Mouse (Mus musculus) heart, embryonic 14.5 days (tissue): ENCODE measurements around the gene Camsap2. TPM values are rescaled to one million over a fixed set of nuclear protein-coding genes. Genes with fewer than 3 reads are reported as not detected.

ENCODE experiments used
- ATAC-seq: fragments of 200-750 bp; cut with Nextera tagmentation; 2 replicates; pipeline ENCODE4 v1.8.0; 2017; ENCODE audit warnings: low read depth, moderate TSS enrichment; ENCODE audit not compliant: insufficient number of reproducible peaks, insufficient read depth, low FRiP score
- H3K27ac ChIP-seq, 2 experiments: fragments of 200-500 bp in 1 of 2; fragments of 300-500 bp in 1 of 2; sonication (generic) in 1 of 2; replicated peaks in 1 of 2; 2 replicates each; pipeline ENCODE4 v1.5.1; 2012 to 2014; ENCODE audit warnings: low read depth in 2 of 2, low read length in 2 of 2, control low read depth in 1 of 2, mild to moderate bottlenecking in 1 of 2, mixed read lengths in 1 of 2; ENCODE audit not compliant: control insufficient read depth in 1 of 2, insufficient read depth in 1 of 2
- H3K27me3 ChIP-seq: fragments of 300-500 bp; sonication (generic); 2 replicates; pipeline ENCODE4 v1.6.1; 2014; ENCODE audit warnings: mild to moderate bottlenecking, low read length, control low read depth; ENCODE audit not compliant: control insufficient read depth, insufficient read depth
- H3K36me3 ChIP-seq: fragments of 300-500 bp; sonication (generic); 2 replicates; pipeline ENCODE4 v1.6.1; 2014; ENCODE audit warnings: mild to moderate bottlenecking, control low read depth, low read length, mixed read lengths; ENCODE audit not compliant: control insufficient read depth, insufficient read depth
- H3K4me1 ChIP-seq, 2 experiments: fragments of 200-500 bp in 1 of 2; fragments of 300-500 bp in 1 of 2; sonication (generic) in 1 of 2; 2 replicates each; pipeline ENCODE4 v1.6.1; 2012 to 2014; ENCODE audit warnings: low read length in 2 of 2, control low read depth in 1 of 2, mixed read lengths in 1 of 2; ENCODE audit not compliant: control insufficient read depth in 2 of 2, insufficient read depth in 2 of 2
- H3K4me2 ChIP-seq: fragments of 300-500 bp; sonication (generic); 2 replicates; pipeline ENCODE4 v1.6.1; 2014; ENCODE audit warnings: mild to moderate bottlenecking, low read length
- H3K4me3 ChIP-seq, 2 experiments: fragments of 200-500 bp in 1 of 2; fragments of 300-500 bp in 1 of 2; sonication (generic) in 1 of 2; 2 replicates each; pipeline ENCODE4 v1.5.1; 2012 to 2014; ENCODE audit warnings: low read length in 2 of 2, mild to moderate bottlenecking in 2 of 2, control low read depth in 1 of 2, low read depth in 1 of 2, moderate library complexity in 1 of 2; ENCODE audit not compliant: control insufficient read depth in 1 of 2, insufficient read depth in 1 of 2
- H3K9ac ChIP-seq: fragments of 300-500 bp; sonication (generic); 2 replicates; pipeline ENCODE4 v1.6.1; 2014; ENCODE audit warnings: mild to moderate bottlenecking, low read length
- H3K9me3 ChIP-seq: fragments of 300-500 bp; sonication (generic); 2 replicates; pipeline ENCODE4 v1.6.1; 2016; ENCODE audit warnings: low read length, control low read depth; ENCODE audit not compliant: control insufficient read depth
- WGBS: fragments of 180-500 bp; shearing (Covaris S2); extraction: QIAGEN DNeasy Blood & Tissue Kit; methylation state at CpG from one replicate; pipeline ENCODE4 v1.1.7; 2014; 5-methylcytosine and 5-hydroxymethylcytosine counted together
- polyA plus RNA-seq: library from polyadenylated mRNA; unstranded; fragments of >200 nt; fragmentation: Nextera tagmentation; extraction: Ambion mirVana; gene quantifications from 2 replicates; pipeline ENCODE4 v1.2.1, GENCODE M21; 2014

The Camsap2 gene
- polyA plus RNA-seq, 1 experiment from 2014 or later, result 13.0 TPM

DNA sequence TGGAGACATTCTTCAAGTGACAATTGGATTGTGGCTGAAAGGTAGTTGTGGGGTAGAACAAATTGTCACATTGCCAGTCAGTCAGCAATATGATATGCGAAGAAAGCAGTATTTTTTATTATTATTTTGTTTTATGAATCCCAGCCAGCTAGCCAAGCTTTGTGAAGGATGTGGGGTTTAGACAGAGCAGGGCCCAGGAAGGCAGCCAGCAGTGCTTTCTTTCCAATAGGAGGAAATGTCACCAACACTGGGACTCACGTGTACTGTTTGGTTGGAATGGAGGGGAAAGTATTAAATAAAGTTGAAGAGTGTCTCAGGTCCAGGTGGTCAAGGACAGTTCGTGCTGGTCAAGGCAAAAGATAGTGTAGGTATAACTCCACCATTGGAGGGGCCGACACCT, 34.3 kb upstream of the Camsap2 start:
- no peak for ATAC-seq
- Histone ChIP-seq H3K9ac (no peak overlapping the region), H3K36me3 (no peaks in the 10 kb centered on the region), H3K4me3 (no peak overlapping the region), H3K9me3 (0 out of 2 replicates have a peak, but pooled peaks cover 3% of the 10 kb centered on the region), H3K4me1 (peaks cover 2 to 4% of the 10 kb centered on the region in 2 experiments; a peak in 2 of 4 replicates), H3K27ac (no peak overlapping the region), H3K27me3 (no peaks in the 10 kb centered on the region), H3K4me2 (no peak overlapping the region)
- 91% methylated on average over 4 of the region's 4 CpGs for WGBS

DNA sequence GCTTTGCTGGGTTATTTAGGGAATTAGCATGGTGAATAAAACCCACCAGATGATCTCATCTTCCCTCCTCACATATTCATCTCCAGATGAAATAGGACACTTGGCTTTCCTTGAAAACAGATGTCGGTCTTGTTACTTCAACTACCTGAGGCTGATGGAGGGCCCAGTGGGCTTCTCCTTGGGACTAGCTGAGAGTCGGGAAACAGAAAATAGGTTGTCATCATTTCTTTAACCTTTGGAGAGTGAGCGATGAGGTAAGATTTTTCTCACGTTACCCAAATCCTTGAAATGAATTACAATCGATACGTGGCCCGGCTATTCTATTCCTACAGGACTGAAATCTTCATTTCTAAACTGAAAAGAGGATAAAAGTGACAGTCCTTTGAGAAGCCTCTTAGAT, 33.4 kb upstream of the Camsap2 start:
- Histone ChIP-seq H3K27me3 (no peaks in the 10 kb centered on the region), H3K4me1 (peaks cover 2 to 4% of the 10 kb centered on the region in 2 experiments; a peak in 2 of 4 replicates), H3K4me3 (no peak overlapping the region), H3K27ac (no peak overlapping the region), H3K9me3 (0 out of 2 replicates have a peak, but pooled peaks cover 3% of the 10 kb centered on the region), H3K9ac (no peak overlapping the region), H3K36me3 (no peaks in the 10 kb centered on the region), H3K4me2 (no peak overlapping the region)
- no peak for ATAC-seq
- WGBS, result 89% methylated on average over 7 of the region's 7 CpGs

DNA sequence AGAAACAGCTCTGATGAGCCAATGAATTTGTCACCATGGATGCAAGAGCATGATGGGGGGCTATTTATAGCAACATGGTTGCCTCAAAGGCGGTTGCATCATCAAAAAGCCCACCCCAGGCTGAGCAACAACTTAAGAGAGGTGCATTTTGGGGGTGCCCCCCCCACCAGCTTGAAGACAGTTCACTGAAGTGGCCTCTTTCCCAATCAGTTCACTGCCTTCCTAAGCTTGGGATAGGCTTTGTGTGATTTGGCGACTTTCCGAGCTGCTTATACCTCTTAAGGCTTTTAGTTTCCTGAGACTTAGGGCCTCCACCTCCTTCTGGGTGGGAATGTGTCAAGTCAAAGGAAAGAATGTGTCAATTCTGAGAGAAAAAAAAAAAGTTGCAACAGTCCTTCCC, 20.1 kb upstream of the Camsap2 start:
- Histone ChIP-seq H3K27ac (no peak overlapping the region), H3K27me3 (no peaks in the 10 kb centered on the region), H3K4me3 (no peak overlapping the region), H3K9ac (no peak overlapping the region), H3K9me3 (no peaks in the 10 kb centered on the region), H3K4me2 (no peak overlapping the region), H3K36me3 (no peaks in the 10 kb centered on the region), H3K4me1 (0 out of 4 replicates have a peak, but pooled peaks cover 0 to 4% of the 10 kb centered on the region in 2 experiments)
- no peak for ATAC-seq
- 57% methylated on average over 3 of the region's 3 CpGs for WGBS

DNA sequence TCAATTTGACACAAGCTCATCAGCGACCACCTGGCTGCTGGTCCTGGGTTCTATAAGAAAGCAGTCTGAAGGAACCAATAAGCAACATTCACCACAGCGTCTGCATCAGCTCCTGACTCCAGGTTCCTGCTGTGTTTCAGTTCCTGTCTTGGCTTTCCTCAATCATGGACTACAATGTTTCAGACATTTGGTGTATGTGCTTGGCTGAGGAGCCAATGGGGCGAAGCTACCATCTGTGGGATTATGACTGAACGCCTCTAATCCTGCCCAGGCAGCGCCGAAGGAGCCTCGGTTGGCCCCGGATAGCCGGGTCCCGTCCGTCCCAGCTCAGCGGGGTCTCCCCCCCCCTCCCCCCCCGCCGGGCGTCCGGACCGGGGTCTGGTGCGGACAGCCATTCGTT, 18.8 kb upstream of the Camsap2 start:
- H3K9ac ChIP-seq, result no peak overlapping the region
- H3K27me3 ChIP-seq, result no peaks in the 10 kb centered on the region
- H3K36me3 ChIP-seq, result no peaks in the 10 kb centered on the region
- no peaks in the 10 kb centered on the region for H3K9me3 ChIP-seq
- H3K27ac ChIP-seq, result no peak overlapping the region
- no peak for ATAC-seq
- H3K4me3 ChIP-seq, result no peak overlapping the region
- 76% methylated on average over 18 of the region's 19 CpGs for WGBS
- 0 out of 4 replicates have a peak, but pooled peaks cover 0 to 4% of the 10 kb centered on the region in 2 experiments for H3K4me1 ChIP-seq
- H3K4me2 ChIP-seq, result no peak overlapping the region

DNA sequence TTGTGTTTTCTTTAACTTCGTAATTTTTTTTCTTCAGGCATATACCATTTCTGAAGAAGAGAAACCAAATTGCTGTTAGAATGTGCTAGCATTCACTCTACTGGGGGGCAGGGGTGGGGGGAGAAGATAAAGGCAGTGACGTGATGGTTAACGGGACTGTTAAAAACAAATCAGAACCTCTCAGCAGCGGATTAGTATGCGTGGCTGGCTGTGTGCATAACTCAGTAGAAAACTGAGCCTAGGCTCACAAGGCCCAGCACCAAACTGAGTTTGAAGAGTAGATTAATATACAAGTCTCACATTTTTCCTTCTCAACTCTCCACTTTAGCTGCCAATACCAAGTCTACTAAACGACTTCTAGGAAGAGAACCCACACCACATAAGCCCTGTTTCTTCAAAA, 17.1 kb upstream of the Camsap2 start:
- Histone ChIP-seq H3K9me3 (no peaks in the 10 kb centered on the region), H3K36me3 (no peaks in the 10 kb centered on the region), H3K27ac (no peak overlapping the region), H3K27me3 (no peaks in the 10 kb centered on the region), H3K4me2 (no peak overlapping the region), H3K4me3 (no peak overlapping the region), H3K9ac (no peak overlapping the region), H3K4me1 (0 out of 4 replicates have a peak, but pooled peaks cover 0 to 4% of the 10 kb centered on the region in 2 experiments)
- no peak for ATAC-seq
- WGBS, result 57% methylated on average over 6 of the region's 6 CpGs

DNA sequence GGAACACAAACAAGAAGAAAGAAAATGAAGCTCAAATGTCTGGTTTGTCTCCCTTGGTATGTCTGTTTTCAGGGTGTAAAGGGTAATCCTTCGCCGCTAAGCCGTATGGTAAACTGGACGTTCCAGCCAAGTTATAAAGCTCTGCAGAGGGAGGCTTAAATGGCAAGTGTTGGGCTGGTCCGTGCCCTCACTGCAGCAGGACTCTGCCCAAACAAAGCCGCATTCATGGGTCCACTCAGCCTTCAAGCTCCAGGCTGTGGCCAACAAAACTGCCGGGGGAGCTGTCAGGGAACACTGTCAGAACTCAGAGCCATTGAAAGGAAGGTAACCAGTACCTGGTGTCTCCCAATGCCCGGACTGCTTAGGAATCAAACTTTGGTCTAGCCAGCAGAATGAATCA, 16.7 kb upstream of the Camsap2 start:
- no peak for ATAC-seq
- 62% methylated on average over 8 of the region's 8 CpGs for WGBS
- no peak overlapping the region for H3K27ac ChIP-seq

DNA sequence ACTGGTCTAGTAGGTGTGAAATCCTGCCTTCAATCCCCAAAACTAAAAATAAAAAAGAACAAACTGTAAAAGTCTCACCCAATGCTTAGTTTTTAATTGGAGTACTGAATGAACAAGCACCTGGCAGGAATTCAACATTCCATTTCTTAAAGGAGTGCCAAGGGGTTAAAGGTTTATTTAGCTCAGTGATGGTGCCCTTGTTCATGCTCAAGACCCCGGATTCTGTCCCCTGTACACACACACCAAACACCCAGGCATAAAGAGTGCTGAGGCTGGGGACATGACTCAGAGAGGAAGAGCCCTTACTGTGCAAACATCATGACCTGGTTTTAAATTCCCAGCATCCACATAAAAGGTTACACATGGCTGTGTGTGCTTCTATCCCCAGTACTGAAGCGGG, 15.5 kb upstream of the Camsap2 start:
- Histone ChIP-seq H3K4me1 (0 out of 4 replicates have a peak, but pooled peaks cover 0 to 4% of the 10 kb centered on the region in 2 experiments), H3K4me3 (no peak overlapping the region), H3K9me3 (no peaks in the 10 kb centered on the region), H3K4me2 (no peak overlapping the region), H3K27me3 (no peaks in the 10 kb centered on the region), H3K36me3 (no peaks in the 10 kb centered on the region), H3K27ac (no peak overlapping the region), H3K9ac (no peak overlapping the region)
- WGBS, result 77% methylated on average over 2 of the region's 2 CpGs
- no peak for ATAC-seq

More for the DNA sequence above, 16.7 kb upstream of the Camsap2 start:
- Histone ChIP-seq H3K4me2 (no peak overlapping the region), H3K36me3 (no peaks in the 10 kb centered on the region), H3K4me3 (no peak overlapping the region), H3K27me3 (no peaks in the 10 kb centered on the region), H3K4me1 (0 out of 4 replicates have a peak, but pooled peaks cover 0 to 4% of the 10 kb centered on the region in 2 experiments), H3K9ac (no peak overlapping the region), H3K9me3 (no peaks in the 10 kb centered on the region)

DNA sequence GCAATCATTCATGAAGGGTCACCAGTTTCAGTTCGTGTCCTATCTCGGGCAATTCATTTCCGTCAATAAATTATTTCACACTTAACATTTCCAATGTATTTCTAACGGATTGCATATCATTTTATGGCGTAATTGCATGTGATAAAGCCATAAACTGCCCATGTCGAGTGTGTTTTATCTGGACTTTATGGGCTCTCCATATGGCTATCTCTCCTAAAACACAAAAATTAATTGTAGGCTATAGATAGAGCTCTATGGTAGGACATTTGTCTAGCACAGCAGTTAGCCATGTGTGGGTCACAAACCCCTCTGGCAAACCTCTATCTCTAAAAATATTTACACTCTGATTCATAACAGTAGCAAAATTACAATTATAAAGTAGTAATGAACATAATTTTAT, 15.0 kb upstream of the Camsap2 start:
- no peaks in the 10 kb centered on the region for H3K9me3 ChIP-seq
- no peak overlapping the region for H3K9ac ChIP-seq
- no peak overlapping the region for H3K4me2 ChIP-seq
- ATAC-seq, result no peak
- H3K4me3 ChIP-seq, result no peak overlapping the region
- H3K4me1 ChIP-seq, result 0 out of 4 replicates have a peak, but pooled peaks cover 0 to 2% of the 10 kb centered on the region in 2 experiments
- H3K27me3 ChIP-seq, result no peaks in the 10 kb centered on the region
- H3K36me3 ChIP-seq, result no peaks in the 10 kb centered on the region
- 72% methylated on average over 6 of the region's 6 CpGs for WGBS
- H3K27ac ChIP-seq, result no peak overlapping the region
